Mouse (Mus musculus) inflammation-experienced regulatory T-cells, adult 6 months (primary cell): Measurements from ENCODE around the gene Stat3. TPM values are rescaled to one million over a fixed set of nuclear protein-coding genes. Genes with fewer than 3 reads are reported as not detected.

Source experiments
- ATAC-seq: one replicate; pipeline ENCODE4 v1.8.0; 2017
- polyA plus RNA-seq, 3 experiments: library from polyadenylated mRNA; unstranded; fragments of 100-300 nt; shearing (Covaris generic); gene quantifications; one replicate each; pipeline ENCODE4 v1.2.1; 2017

Stat3 gene
- polyA plus RNA-seq, 3 experiments from 2014 or later: 79.3 to 111 (median 99.2) TPM

GRCm38 (mm10) chr11:100888348-100888820 is 51.0 kb downstream of the Stat3 start:
- ATAC-seq: no peak

- ATAC-seq: no peak
These were observed 51.6 kb downstream of the Stat3 start for GRCm38 (mm10) chr11:100887764-100888163.

DNA sequence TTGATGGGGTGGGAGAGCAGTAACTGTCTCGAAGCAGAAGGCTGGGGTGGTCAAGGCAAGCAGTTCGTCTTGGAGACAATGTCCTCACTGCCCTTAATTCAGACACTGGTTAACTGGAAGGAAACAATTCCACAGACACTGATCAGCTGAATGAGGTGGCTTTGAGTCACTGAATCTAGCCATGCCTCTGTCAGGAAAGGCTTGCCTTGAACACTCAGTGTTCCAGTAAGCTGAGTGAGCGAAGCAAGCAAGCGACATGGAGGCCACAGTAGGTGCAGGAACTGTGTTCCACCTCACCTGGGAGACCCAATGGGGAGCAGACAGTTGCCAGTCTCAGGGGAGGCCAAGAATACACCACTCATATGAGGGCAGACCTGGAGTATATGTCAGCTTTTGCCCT is 52.1 kb downstream of the Stat3 start:
- no peak for ATAC-seq

DNA sequence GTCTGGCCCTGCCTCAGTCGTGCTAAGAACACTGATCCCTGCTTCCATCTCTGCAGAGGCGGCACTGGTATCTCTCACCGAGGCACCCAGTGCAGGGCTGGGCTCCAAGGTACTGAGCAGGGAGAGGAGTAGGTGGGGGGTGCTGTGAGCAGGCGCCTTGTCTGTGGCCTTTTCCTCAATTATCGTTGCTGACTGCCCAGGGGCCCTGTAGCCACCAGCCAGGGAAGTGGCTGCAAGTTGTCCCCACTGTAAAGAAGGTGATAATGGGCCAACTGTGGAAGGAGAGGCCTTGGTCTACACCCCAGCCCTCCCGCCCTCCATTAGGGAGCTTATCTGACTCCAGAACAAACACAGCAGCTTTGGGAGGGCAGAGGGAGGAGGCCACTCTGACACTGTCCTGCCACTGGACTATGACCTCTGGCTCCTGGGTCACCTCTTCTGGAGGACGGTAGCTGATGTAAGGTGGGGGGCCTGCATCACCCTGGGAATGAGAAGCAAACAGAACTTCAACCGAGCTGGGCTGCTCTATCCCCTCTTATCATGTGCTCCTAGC is 53.1 kb downstream of the Stat3 start:
- ATAC-seq: no peak

- ATAC-seq: no peak
These were observed 53.9 kb downstream of the Stat3 start for GRCm38 (mm10) chr11:100885472-100885871.

DNA sequence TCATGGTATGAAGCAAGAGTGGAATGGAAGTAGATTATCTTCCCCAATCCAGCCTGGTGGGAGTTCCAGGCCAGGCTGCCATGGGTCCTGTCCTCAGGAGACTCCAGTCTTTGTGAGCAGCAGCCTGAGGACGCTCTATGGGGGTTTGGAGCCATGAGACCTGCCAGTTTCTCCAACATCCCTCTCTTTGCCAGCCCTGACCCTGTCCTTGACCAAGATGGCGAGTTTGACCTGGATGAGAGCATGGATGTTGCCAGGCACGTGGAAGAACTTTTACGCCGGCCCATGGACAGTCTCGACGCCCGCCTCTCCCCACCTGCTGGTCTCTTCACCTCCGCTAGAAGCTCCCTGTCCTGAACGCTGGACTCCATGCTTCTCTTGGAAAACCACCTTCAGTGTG is 55.7 kb downstream of the Stat3 start:
- no peak for ATAC-seq

DNA sequence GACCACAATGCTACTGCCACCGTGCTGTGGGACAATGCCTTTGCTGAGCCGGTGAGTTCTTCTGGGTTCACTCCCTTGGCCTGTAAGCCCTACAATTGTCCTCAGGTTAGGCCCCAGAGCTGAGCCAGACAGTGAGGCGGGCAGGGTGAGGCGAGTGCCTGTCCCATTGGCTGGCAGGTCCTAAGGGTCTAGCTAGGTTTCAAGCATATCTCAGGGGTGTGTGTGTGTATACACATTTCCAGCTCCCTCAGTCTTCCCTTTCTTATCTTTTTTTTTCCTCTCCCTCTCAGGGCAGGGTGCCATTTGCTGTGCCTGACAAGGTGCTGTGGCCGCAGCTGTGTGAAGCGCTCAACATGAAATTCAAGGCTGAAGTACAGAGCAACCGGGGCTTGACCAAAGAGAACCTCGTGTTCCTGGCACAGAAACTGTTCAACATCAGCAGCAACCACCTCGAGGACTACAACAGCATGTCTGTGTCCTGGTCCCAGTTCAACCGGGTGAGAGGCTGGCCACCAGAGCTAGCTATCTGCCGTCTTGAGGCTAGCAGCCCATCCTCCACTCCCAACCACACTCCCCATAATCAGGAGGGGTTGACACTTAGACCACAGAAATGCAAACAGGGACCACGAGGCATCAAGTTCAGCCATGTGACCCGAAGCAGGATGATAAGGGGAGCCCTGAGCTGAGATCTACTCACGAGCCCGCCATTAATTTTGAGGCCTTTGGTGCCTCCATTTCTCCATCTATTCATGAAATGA is 59.8 kb downstream of the Stat3 start:
- no peak for ATAC-seq

DNA sequence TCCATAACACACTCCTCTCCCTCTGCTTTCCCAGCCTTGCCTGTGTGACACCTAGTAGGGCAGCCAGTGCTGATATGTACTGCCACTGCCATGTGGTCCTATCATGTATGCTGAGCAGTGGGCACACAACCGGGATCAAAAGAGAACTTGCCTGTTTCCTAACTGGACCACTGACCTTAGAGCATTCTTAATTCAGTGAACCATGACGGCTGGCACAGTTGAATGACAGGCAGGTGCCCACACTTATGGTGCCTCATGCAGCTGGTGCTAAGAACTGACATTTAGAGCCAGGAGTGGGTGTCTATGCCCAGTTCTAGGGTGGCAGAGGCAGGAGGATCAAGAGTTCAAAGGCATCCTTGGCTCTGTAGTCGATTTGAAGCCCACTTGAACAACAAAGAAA is 63.6 kb downstream of the Stat3 start:
- no peak for ATAC-seq

DNA sequence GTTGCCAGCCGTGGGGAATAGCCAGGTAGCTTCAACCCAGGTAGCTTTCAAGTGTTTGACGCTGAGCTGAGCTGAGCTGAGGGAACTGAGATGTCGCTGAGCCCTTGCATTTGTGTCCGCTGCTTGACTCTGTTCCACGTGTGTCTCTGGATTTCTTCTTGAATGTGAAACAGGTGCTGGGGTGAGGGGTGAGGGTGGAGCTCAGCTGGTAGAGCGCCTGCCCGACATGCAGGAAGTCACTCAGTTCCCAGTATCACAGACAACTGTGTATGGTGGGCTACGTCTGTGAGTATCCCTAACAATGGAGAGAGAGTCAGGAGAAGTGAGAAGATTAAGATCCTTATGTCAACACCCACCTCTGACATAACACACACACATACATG is 68.4 kb downstream of the Stat3 start:
- no peak for ATAC-seq

DNA sequence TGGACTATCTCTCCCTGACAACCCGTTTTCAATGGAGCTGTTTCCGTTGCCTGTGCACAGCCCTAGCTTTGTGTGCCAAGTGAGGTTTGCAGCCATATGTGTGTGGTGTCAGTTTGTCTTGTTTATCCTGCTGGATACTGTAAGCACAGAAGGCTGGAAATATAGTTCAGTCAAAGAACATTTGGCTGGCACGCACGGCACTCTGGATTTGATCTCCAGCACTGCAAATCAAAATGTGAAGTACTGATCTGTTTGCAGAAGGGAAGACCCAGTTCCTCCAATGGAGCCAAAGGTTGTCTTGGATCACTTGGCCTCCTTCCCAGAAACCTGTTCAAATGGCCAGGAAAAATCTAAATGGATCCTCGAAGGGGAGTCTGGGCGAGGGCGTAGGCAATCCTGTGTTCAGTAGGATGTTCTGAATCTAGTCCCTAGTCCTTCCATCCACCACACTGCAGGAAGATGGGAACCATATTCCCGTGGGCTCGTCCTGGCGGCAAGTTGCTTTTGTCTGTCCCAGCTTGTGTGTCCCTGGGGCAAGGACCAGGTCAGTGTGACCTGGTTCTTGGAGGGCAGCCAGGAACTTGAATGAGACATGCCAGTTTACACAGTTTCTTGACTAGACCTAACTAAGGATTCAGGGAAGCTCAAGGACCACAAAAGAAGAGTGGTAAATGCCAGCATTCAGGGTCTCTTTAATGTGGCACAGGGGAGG is 68.9 kb downstream of the Stat3 start:
- no peak for ATAC-seq

DNA sequence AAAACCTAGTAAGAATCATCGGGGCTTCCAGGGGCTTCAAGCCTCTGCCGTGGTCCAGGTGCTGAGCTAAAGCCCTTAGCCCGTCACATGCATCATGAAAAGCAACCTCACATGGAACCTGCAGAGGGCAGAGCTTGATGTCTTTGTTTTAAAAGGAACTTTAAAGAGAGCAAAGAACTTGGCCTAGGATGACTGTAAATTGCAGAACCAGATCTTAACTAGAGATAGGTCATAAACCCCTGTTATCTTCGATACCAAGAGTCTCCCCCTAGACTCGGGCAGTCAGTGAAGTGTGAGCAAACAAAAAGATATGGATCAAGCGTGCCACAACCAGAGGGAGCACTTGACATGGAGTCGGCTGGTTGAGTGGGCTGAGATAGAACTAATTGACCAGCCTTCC is 73.7 kb downstream of the Stat3 start:
- ATAC-seq: no peak

GRCm38 (mm10) chr11:100863141-100863540 is 76.2 kb downstream of the Stat3 start:
- no peak for ATAC-seq

DNA sequence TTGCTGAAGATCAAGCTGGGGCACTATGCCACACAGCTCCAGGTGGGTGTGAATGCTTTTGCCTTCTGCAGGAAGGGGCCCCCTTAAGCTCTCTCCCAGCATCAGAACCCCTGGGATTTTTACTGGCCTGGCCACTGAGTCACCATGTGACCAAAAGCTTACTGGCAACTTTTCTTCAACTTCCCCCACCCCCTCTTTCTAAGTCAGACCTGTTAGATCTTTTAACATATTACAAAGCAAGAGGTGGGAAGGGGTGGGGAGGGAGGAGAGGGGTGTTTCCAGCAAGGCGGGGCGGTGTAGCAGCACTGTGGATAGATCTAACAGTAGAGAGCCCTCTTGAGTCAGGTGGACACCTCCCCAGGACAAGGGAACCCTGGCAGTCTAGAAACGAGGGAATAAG is 77.5 kb downstream of the Stat3 start:
- ATAC-seq: no peak

DNA sequence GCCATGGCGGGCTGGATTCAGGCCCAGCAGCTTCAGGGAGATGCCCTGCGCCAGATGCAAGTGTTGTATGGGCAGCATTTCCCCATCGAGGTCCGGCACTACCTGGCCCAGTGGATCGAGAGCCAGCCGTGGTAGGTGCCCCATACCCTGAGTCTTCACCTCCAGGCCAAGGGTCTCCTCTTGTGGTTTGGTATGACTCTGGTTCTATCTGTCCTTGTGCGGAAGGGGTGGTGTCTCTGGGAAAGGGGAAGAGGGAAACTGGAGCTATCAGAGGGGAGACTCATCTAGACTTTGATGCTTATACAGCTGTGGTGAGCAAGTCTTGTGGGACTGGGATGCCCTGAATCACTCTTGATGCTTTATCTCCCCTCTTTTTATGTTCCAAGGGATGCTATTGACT is 78.0 kb downstream of the Stat3 start:
- no peak for ATAC-seq

DNA sequence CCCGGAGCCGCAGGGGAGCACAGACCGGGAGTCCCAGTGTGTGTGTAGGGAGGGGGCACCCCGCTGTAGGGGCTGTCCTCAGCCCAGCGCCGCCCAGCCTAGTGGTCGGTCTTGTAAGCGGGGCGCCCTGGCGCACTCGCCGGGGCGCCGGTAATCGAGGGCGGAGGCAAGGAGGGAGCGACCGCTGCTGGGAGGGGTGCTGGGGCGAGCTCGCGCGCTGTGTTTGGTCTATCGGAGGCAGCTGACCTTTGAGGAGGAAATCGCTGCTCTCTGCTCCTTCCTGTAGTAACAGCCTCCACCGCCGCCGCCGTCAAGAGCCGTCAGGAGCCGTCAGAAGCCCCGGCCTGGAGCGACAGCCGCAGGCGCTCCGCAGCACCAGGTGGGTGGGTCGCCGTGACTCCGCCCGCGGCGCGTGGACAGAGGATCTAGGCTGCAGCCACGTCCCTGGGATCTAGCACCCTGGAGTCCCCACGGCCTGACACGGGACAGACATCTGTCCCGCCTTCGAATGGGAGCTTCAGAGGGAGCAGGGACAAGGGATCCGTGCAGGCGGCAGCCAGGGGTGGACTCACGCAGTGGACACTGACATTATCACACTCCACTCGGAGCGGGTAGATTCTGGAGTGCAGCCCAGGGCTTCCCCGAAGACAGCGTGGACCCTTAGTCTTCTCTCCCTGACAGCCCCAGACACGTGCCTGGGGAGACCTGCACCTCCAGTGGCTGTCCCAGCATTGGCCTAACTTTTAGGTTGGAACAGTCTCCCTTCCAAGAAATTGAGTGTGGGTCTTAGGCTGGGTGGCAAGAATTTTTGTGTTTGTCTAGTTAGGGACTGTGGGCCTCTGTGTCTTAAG is 78.9 kb downstream of the Stat3 start:
- ATAC-seq: peak; percentile 97

GRCm38 (mm10) chr11:100859579-100860075 is 79.7 kb downstream of the Stat3 start:
- ATAC-seq: no peak

DNA sequence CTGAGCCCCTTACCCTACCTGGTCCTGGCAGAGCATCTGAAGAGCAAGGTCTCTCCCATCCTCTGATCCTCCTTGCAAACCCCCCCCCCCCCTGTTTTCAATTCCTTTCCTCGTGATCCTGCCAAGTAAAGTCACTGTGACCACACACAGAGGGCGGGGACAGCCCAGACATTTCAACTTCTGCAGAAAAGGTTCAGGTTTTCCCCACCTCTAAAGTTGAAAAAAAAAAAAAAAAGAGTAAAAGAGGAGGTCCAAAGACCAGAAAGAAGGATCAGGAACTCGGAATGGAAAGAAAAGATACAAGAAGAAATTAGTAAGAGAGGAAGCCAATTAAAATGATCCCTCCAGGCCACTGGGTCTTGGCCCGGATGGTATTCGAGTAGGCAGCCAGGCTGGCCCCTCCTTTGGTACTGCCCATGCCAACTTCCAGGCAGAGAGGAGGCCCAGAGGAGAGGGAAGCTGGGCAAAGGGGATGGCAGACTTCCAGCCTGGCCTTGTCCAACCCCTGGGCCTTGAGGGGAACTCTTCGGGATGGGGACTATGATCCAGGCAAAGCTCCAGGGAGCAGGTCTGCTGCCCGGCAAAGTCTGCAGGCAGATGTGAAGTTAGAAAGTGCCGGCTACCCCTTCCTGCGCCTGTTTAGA is 80.3 kb downstream of the Stat3 start, which contains the start of gene Stat5a:
Stat5a (plus strand) TSS at position 417 of the 644 bp plus-strand sequence.
- no peak for ATAC-seq

DNA sequence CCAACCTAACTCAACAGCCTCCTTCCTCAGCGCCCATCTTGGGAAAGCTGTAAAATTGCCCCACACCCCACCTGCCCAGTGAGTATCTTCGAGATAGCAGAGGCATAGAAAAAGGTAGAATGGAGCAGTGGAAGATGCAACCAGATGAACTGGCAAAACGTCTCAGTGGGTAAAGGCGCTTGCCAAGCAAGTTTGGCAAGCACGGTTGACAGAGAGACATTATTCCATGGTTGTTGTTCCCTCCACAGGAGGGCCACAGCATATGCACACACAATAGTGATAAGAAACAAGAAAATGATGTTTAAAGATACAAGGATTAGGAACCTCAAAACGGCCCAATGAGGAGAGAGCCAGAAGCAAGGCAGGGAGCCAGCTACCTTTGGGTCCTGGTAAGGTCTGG is 81.4 kb downstream of the Stat3 start:
- ATAC-seq: no peak

GRCm38 (mm10) chr11:100855178-100855577 is 84.2 kb downstream of the Stat3 start:
- no peak for ATAC-seq

DNA sequence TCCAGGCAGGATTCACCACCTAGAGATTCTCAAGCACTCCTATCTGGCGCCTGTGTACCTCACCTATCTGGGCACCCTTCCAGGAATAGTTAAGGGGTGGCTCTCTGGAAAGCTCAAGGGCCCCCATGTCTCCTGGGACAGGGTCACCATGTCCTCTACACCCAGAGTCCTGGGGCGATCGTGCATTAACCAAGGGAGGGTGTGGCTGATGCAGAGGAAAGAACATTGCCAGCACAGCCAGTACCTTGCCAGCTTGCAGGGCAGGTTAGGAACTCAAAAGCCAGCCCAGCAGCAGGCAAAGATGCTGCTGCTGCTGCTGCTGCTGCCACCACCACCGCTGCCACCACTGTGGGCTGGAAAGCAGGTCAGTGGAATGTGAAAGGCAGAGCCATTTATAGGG is 85.1 kb downstream of the Stat3 start:
- no peak for ATAC-seq

DNA sequence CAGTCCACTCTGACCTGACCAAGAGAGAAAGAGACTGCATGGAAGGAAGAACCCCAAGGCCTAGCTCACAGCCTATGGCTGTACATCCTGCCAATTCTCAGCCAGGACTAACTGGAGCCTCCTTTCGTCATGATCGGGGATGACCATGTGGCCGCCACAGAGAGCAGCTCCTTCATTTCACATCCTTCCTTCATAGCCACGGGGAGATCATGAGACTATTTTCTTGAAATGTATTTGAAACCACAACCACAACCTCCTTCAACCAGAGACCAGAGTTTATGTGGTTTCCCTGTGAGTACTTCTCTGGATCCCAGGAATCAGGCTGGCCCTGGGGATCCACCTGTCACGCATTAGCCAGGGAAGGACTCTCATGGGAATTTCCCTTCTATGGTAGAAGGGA is 86.3 kb downstream of the Stat3 start:
- no peak for ATAC-seq

GRCm38 (mm10) chr11:100852088-100852487 is 87.3 kb downstream of the Stat3 start:
- no peak for ATAC-seq
